Mouse (Mus musculus) adrenal gland, adult 10 weeks (tissue): ENCODE data around the gene Anp32a. TPM values are rescaled to one million over a fixed set of nuclear protein-coding genes. Genes with fewer than 3 reads are reported as not detected.

Experiments
- polyA plus RNA-seq: library from polyadenylated mRNA; stranded (reverse); fragments of 350-450 nt; fragmentation: Illumina TruSeq; extraction: RNeasy Lipid Tissue Mini Kit (QIAGEN cat#74804); gene quantifications from one replicate; pipeline ENCODE4 v1.2.3, GENCODE M21; 2014; ENCODE audit warnings: low read depth, low replicate concordance

The Anp32a gene
- polyA plus RNA-seq: 1,909 TPM

GRCm38 (mm10) chr9:62341123-62341486 lies at the start of gene Anp32a:
Anp32a (plus strand) TSS chr9:62341293.

Other genes starting within 250 kb of the Anp32a start
- 75.5 TPM for gene Glce, start 218.6 kb upstream of the Anp32a start, polyA plus RNA-seq
- not detected for gene Spesp1, start 59.1 kb upstream of the Anp32a start, polyA plus RNA-seq
- gene Coro2b, start 195.8 kb downstream of the Anp32a start, polyA plus RNA-seq: 3.0 TPM